Mouse (Mus musculus) forelimb bud, embryonic 11.5 days (tissue): ENCODE results near the gene Lpin2.
A peak's percentile ranks its signal among the peaks of the same experiment; 100 is the strongest.

ENCODE experiments used
- DNase-seq: peaks from one replicate; pipeline ENCODE4 v3.0.0-alpha.2; 2012; ENCODE audit warnings: low read depth, low spot score

Gene Lpin2

DNA sequence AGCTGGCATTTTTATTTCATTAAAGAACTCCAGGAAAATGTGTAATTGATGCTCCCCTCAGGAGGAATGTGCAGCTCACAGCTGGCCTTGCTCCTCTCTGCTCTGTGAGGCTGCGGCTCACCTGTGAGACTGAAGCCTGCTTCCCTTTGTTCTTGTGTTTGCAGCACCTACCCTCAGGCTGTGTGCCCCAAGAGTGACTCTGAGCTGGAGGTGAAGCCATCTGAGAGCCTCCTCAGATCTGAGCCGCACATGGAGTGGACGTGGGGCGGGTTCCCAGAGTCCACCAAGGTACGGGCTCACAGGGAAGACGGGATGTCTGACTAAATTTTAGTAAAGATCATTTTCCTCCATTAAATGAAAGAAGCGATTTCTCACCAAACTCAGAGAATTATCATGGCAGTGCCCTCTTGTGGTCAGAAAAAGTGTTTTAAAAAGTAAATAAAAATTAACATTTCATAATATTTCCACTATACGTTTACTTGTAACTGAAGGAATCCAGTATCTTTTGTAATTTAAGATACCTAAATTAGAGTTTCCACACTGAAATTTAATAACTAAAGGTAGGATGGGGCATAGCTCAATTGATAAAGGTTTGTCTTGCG is 47.8 kb downstream of the Lpin2 start:
- DNase-seq: no peak

- no peak for DNase-seq
These were observed 49.6 kb downstream of the Lpin2 start for GRCm38 (mm10) chr17:71231998-71232397.

- no peak for DNase-seq
These were observed 50.9 kb downstream of the Lpin2 start for GRCm38 (mm10) chr17:71233210-71233609.

DNA sequence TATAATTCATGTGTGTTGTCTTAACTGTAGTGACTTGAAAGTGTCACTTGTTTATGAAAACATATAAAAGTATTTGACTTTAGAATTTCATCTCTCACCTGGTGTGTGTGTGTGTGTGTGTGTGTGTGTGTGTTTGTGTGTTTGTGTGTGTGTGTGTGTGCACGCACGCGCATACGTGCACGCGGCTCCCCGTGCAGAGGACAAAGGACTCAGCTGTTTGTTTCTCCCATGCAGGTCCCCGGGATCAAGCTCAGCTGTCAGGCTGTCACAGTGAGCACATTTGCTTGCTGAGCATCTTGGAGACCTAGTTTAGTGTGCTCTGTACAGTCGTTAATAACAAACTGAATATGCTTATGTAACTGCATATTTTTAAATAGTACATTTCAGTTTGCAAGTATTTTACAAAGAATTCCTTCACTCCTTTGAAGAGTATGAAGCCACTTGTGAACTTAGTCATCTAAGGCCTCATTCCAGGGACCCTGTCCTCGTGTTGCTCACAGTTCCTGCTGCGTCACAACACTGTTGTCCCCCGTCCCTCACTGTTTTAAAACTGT is 51.8 kb downstream of the Lpin2 start:
- DNase-seq: no peak

GRCm38 (mm10) chr17:71235229-71235958 is 53.0 kb downstream of the Lpin2 start:
- DNase-seq: no peak

GRCm38 (mm10) chr17:71238494-71238893 is 56.1 kb downstream of the Lpin2 start:
- DNase-seq: no peak

- DNase-seq: no peak
These were observed 58.5 kb downstream of the Lpin2 start for GRCm38 (mm10) chr17:71240811-71241210.

GRCm38 (mm10) chr17:71242666-71243065 is 60.3 kb downstream of the Lpin2 start:
- no peak for DNase-seq

DNA sequence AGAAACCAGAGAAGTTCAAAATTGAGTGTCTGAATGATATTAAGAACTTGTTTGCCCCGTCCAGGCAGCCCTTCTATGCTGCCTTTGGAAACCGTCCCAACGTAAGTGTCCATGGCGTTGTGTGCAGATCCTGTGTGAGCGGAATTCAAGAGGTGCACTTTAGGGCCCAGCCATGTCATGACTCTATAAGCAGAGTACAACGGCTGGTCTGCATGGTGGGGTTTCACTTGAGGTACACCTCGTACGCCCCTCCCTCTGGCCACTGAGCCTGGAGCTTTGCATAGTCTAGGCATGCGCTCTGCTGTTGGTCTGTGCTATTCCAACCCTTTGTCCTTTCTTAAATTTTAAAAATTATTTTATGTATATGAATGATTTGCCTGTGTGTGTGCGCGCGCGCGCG is 62.8 kb downstream of the Lpin2 start:
- no peak for DNase-seq

DNA sequence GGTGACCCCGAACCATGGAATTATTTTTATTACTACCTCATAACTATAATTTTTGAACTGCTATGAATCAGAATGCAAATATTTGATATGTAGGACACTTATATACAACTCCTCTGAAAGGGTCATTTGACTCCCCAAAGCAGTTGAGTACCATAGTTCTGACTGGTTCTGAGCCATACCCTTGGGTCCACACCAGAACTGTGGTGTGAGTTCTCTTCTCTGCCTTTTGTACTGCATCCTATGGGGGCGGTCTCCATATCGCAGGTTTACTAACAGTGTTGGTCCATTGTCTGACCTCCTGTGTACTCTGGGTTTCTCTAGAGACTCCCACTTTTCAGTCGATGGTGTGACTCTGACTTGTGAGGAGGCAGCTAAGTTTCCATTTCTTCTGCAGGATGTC is 63.7 kb downstream of the Lpin2 start:
- no peak for DNase-seq

DNA sequence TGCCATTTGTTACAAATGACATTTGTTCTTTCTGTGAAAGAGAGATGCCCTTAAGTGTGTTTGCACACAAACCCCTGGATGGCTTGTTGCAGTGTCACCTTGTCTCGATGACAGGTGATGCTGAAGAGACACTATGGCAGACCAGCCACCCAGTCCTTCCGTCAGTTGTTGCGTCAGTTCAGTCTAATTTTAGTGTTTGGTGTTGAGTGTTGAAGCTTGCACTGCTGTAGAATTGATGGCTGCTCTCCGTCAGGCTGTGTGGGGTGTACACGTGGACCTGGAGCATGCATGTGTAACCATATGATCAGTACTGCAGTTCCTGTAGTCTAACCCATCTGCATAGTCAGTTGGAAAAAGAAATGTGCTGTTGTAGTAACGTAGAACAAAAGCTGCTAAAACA is 66.6 kb downstream of the Lpin2 start:
- DNase-seq: no peak

DNA sequence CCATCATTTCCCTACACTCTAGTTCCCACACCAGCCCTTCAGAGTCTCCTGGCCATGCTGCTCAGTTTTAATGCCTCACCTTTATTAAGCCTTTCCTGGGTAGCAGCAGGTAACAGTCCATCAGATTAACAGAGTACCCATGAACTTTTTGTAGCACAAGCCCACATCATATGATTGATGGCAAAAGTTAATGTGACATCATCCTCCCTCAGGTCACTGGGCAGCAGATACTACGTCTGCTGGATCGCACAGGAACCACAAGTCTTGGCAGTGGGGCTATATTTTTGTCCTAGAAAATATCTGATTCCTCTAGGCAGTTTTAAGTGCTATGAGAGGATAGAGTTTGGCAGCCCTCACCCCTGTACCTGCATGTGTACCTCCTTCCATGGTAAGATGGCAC is 67.7 kb downstream of the Lpin2 start:
- no peak for DNase-seq

GRCm38 (mm10) chr17:71250819-71251600 is 68.7 kb downstream of the Lpin2 start:
- DNase-seq: no peak

DNA sequence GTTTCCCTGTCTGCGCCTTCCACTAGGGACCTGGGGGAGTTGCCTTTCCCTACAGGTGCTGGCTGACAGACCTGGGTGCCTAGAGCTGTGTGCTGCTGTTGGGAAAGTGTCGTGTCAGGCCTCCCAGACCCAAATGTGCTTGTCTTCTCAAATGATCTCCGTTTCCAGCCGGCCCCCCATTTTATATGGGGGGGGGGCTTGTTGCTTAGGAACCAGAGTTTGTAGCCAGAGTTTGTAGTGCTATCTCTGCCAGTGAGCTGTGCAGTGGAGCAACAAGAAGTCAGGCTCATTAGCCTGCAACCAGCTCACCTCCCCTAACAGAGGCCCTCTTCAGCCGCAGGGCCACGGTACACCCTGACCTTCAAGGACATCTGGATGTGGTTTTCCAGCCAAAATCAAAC is 69.2 kb downstream of the Lpin2 start:
- DNase-seq: peak; percentile 72

DNA sequence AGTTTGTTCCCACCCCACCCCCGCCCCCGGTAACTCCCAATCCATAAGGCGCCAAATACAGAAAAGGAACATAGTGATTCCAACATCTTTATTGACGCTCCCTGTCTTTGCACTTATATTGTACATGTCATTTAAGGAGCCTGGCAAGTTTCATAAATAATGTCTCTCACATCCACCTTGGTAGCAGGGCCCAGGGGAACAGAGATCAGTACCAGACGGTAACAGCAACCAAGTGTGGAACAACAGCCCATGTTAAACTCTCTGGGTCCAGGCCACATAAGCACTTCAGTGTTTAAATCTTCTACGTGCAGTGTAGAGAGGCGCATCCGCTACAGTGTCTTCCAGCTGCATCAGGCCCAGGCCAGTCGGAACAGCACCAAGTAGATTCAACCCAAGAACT is 69.7 kb downstream of the Lpin2 start:
- no peak for DNase-seq

DNA sequence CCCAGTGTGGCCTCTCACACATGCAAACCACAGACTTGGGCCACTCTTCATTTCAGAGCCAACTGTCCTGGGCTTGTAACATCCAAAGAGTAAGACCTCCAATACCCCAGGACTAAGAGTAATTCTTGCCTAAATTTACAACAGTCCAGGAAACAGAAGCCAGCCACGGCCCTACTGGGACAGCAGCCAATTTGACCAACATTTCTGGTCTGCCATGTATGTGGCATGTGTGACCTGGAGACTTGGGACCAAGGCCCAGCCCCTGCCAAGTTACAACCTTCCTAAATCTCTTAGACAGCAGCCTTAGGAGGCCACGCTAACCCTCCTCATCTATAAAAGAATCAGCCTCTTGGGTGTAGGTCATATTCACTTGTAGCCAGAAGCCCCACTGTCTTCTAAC is 71.0 kb downstream of the Lpin2 start:
- no peak for DNase-seq

GRCm38 (mm10) chr17:71254106-71254505 is 71.7 kb downstream of the Lpin2 start:
- DNase-seq: no peak

DNA sequence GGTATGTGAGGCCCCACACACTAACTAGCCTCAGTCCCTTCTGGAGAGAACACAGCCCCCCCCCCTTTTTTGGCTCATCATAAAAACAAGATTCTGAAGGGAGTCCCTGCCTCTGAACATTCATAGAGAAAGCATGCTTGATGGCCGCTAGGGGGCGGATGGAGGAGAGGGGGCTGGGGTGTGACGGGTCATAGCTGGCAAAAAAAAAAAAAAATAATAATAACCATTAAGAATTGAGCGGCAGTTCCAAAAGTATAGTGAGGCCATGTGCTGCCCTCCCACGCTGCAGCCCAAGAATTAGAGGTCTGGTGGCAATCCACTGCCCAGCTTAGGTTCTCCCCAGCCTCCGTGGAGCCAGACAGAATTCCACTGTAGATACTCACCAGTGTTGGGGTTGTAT is 72.4 kb downstream of the Lpin2 start:
- DNase-seq: no peak

DNA sequence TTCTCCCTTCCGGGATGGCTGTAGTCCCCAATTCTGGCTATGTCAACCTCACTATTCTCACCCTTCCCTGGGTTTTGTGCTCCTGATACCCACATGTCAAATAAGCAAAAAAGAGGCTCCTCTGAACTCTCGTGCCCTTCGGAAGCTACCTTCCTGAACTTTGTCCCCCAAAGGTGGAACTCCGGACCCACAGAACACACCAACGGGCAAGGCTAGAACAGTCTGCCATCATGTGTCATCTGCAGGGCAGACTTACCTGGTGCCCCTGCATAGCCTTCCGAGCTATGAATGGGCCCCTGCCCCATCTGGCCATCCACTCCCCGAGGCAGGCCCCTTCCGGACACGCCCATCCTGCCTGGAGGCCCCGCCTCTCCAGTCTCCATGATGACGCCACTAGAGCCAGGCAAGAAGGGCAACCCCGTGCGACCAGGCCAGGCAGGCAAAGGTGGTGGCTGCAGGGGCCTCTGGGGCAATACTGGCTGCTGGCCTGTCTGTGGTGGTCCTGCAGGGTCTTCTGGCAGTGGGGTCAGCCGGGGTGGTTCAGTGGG is 73.8 kb downstream of the Lpin2 start:
- no peak for DNase-seq

DNA sequence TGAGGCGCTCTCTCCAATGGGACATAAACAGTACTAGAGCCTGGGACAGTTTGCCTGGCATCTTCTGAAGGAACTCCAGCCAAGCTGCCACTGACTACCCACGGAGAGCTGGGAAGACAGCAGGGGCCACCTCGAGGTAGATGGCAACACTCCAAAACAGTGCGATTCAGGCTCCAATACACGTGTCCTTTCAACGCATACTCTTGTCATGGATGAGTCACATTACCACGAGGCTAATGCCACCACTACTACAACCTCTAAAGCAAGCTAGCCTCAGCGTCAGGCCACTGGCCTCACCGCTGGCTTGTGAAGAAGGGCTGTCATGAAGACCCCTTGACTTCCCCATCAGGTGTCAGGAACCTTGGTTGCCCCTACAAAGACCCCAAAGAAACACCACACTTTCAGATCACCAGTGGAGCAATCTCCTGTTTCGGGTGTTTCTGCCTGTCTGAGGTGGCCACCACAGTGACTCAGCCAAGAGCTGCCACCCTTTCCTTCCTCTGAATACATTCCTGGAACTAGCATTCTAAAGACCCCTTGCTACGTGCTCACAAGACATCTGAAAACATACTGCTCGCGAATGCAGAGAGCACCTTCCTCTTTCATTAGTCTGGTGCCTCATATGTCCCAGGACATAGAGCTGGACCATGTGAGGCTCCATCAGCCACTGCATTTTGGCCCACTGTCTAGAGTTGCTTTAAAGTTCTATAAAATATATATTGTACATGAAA is 74.6 kb downstream of the Lpin2 start:
- DNase-seq: no peak

GRCm38 (mm10) chr17:71259727-71260126 is 77.4 kb downstream of the Lpin2 start:
- no peak for DNase-seq

DNA sequence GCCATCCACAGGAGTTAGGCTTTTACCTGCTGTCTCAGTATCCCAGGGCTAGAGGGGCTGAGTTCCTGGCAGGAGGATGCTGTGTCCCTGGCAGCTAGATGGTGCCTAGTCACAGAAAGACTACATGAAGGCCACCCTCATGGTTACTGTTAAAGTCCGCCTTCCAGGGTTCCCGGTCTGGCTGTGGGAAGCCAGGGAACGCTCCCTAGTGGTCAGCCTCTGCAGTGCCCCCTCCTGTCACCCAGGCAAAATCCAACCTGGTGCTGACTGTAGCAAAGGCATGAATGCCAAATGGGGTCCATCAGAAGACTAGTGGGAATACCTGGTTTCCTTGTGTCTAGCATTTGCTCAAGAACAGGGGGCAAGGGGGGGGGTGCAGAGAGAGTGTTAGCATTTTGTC is 78.3 kb downstream of the Lpin2 start:
- no peak for DNase-seq
